8 mouse cellular contexts compared by ENCODE assay signal in genomic region chr7:92903360-92904038, GRCm38 (mm10). TPM values are rescaled to one million over a fixed set of nuclear protein-coding genes. Genes with fewer than 3 reads are reported as not detected.
DNase-seq lines count a peak whose midpoint lies in the region; ATAC-seq and TF ChIP-seq lines count a peak whose summit lies in the region.

No protein-coding gene starts in this region.

- POLR2A ChIA-PET in Patski (lab: Charles Lee), result no interaction called here

- 56% methylated on average over 7 of the region's 7 CpGs for WGBS in hindbrain, embryonic 14.5 days

- no peaks in the 10 kb centered on the region for H3K27me3 ChIP-seq in Patski
- no peaks in the 10 kb centered on the region for H3K27me3 ChIP-seq in hindbrain, embryonic 14.5 days (ENCODE audit: control insufficient read depth, insufficient read depth, low read length)

- no peak overlapping the region for H3K9ac ChIP-seq in hindbrain, embryonic 14.5 days

- no peak overlapping the region for H3K27ac ChIP-seq in hindbrain, embryonic 14.5 days

- TF ChIP-seq CTCF in Patski (IDR thresholded peaks at IDR 0.05), result peak; percentile 76

- no peak overlapping the region for H3K4me2 ChIP-seq in hindbrain, embryonic 14.5 days (replicated peaks)

- in situ Hi-C loops in Patski (cut with MboI; ENCODE audit: low pct_unique_long_range_greater_than_20kb), result no loop called here

- no peaks in the 10 kb centered on the region for H3K4me1 ChIP-seq in hindbrain, embryonic 14.5 days (replicated peaks; ENCODE audit: control insufficient read depth, insufficient read depth, low read length)

- no peaks in the 10 kb centered on the region for H3K9me3 ChIP-seq in hindbrain, embryonic 14.5 days (ENCODE audit: control insufficient read depth, low read length)

- H3K36me3 ChIP-seq in hindbrain, embryonic 14.5 days (replicated peaks; ENCODE audit: control insufficient read depth, insufficient read depth), result no peaks in the 10 kb centered on the region

- no peak overlapping the region for H3K4me3 ChIP-seq in hindbrain, embryonic 14.5 days (replicated peaks; ENCODE audit: low read length)

- ATAC-seq in Patski, result peak; percentile 95
- ATAC-seq in hindbrain, embryonic 14.5 days (ENCODE audit: low FRiP score), result peak; percentile 90

- peak; percentile 9 for DNase-seq in Patski (ENCODE audit: low read depth, low spot score)
- DNase-seq in cerebellum, postnatal 10 days, result peak; percentile 83 to 88
- peak; percentile 50 to 73 for DNase-seq in frontal cortex, postnatal 36 days (ENCODE audit: low spot score in 2 of 2)
- peak; percentile 77 for DNase-seq in hindbrain, embryonic 14.5 days (ENCODE audit: low spot score)
- DNase-seq in layer of hippocampus, postnatal 36 days, result peak; percentile 41 to 55
- peak; percentile 73 for DNase-seq in lung, postnatal 25 days (ENCODE audit: low spot score)
- peak; percentile 56 for DNase-seq in retina, postnatal 7 days (ENCODE audit: low read depth, low spot score)
- DNase-seq in thymus, postnatal 4 days, result peak; percentile 80

- CTCF ChIA-PET in Patski (lab: Charles Lee), result interaction anchor here (0.7 to 3.0 kb wide), 9 partner anchors 9 to 799 kb away, joined by 3 to 18 read pairs (median 3); no protein-coding TSS in a partner anchor

RNA-seq across cellular contexts. Expression of gene Prcp, which starts 29.2 kb away (rescaled TPM):
- polyA plus RNA-seq in Patski (2021), result 8.8 TPM
- polyA plus RNA-seq in hindbrain, embryonic 14.5 days (2014; fragmentation: Nextera tagmentation; extraction: Ambion mirVana), result 20.3 and 21.1 TPM in 2 replicates
- 1 to 10 TPM; 7.5 to 8.2 TPM for total RNA-seq in layer of hippocampus, postnatal 36 days (2021)

RNA-seq across cellular contexts. Expression of gene Ddias, which starts 29.5 kb away (rescaled TPM):
- 6.5 TPM for polyA plus RNA-seq in Patski (2021)
- 4.8 and 5.0 TPM in 2 replicates for polyA plus RNA-seq in hindbrain, embryonic 14.5 days (2014; fragmentation: Nextera tagmentation; extraction: Ambion mirVana)
- total RNA-seq in layer of hippocampus, postnatal 36 days (2021), result under 1 TPM; 0.42 to 0.78 TPM

Comparison
In these comparisons a context has a peak if more than half of its experiments do, and no peak if none do; other contexts are left out.
1. DNase-seq: peak in every context shown above with its lines; median percentile 86 in cerebellum, postnatal 10 days; 80 in thymus, postnatal 4 days; 77 in hindbrain, embryonic 14.5 days; 73 in lung, postnatal 25 days; 62 in frontal cortex, postnatal 36 days; 56 in retina, postnatal 7 days; 48 in layer of hippocampus, postnatal 36 days; 9 in Patski.